Mouse (Mus musculus) lung, postnatal 0 days (tissue): ENCODE measurements around the gene Slc17a9.

Source experiments
- CTCF ChIP-seq: IDR thresholded peaks from 2 replicates; pipeline ENCODE4 v1.5.1; 2016; ENCODE audit warnings: antibody characterized with exemption, mild to moderate bottlenecking
- EP300 ChIP-seq: IDR thresholded peaks from 2 replicates; pipeline ENCODE4 v1.6.1; 2016; ENCODE audit warnings: antibody characterized with exemption, mild to moderate bottlenecking, control low read depth

DNA sequence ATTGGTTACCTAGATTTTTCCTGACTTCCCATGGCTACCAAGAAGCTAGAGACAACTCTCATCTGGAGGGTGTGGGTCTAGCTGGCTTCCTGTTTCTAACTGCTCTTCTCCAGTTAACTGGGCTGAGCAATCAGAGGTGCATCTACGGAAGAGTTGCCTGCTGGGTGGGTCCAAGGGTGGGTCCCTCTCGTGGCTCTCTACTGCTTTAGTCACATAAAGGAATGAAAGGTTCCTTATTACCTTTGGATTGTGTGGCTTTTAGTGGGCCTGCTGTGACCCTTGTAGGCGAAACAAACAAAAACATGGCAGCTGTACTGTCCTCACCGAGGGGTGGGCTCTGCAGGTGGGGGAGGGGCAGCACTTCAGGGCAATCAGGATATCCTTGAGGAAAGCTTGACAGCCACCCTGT, 2.6 kb downstream of the Slc17a9 start:
- TF ChIP-seq CTCF, result no peak
- no peak for TF ChIP-seq EP300
